Mouse (Mus musculus) neural tube, embryonic 11.5 days (tissue): ENCODE results near the gene Olfr792. TPM values are rescaled to one million over a fixed set of nuclear protein-coding genes. Genes with fewer than 3 reads are reported as not detected.
A peak's percentile ranks its signal among the peaks of the same experiment; 100 is the strongest.

Experiments
- ATAC-seq: fragments of 200-750 bp; cut with Nextera tagmentation; 2 replicates; pipeline ENCODE4 v1.8.0; 2017; ENCODE audit warnings: moderate number of reproducible peaks, mild to moderate bottlenecking, moderate TSS enrichment, moderate library complexity; ENCODE audit not compliant: insufficient read depth, low FRiP score, low TSS enrichment
- DNase-seq: peaks from one replicate; pipeline ENCODE4 v3.0.0-alpha.2; 2015; ENCODE audit warnings: low spot score
- H3K27ac ChIP-seq: fragments of 300-500 bp; sonication (generic); 2 replicates; pipeline ENCODE4 v1.5.1; 2014; ENCODE audit warnings: low read depth, mild to moderate bottlenecking, low read length
- H3K27me3 ChIP-seq: fragments of 300-500 bp; sonication (generic); 2 replicates; pipeline ENCODE4 v1.6.1; 2014; ENCODE audit warnings: mild to moderate bottlenecking, low read length, mixed read lengths; ENCODE audit not compliant: control insufficient read depth, insufficient read depth
- H3K36me3 ChIP-seq: fragments of 300-500 bp; sonication (generic); 2 replicates; pipeline ENCODE4 v1.6.1; 2014; ENCODE audit warnings: mild to moderate bottlenecking, low read length, moderate library complexity, mixed read lengths; ENCODE audit not compliant: control insufficient read depth, insufficient read depth
- H3K4me1 ChIP-seq: fragments of 300-500 bp; sonication (generic); 2 replicates; pipeline ENCODE4 v1.6.1; 2014; ENCODE audit warnings: low read length, mixed read lengths; ENCODE audit not compliant: control insufficient read depth, insufficient read depth
- H3K4me2 ChIP-seq: fragments of 300-500 bp; sonication (generic); 2 replicates; pipeline ENCODE4 v1.6.1; 2014; ENCODE audit warnings: low read depth, mild to moderate bottlenecking, moderate library complexity
- H3K4me3 ChIP-seq: fragments of 300-500 bp; sonication (generic); 2 replicates; pipeline ENCODE4 v1.5.1; 2014; ENCODE audit warnings: low read depth, low read length
- H3K9ac ChIP-seq: fragments of 300-500 bp; sonication (generic); 2 replicates; pipeline ENCODE4 v1.6.1; 2014; ENCODE audit warnings: mild to moderate bottlenecking, low read length
- H3K9me3 ChIP-seq: fragments of 300-500 bp; sonication (generic); 2 replicates; pipeline ENCODE4 v1.6.1; 2016; ENCODE audit warnings: low read length; ENCODE audit not compliant: control insufficient read depth
- WGBS: fragments of 180-500 bp; shearing (Covaris S2); extraction: QIAGEN DNeasy Blood & Tissue Kit; methylation state at CpG from one replicate; pipeline ENCODE4 v1.1.7; 2014; 5-methylcytosine and 5-hydroxymethylcytosine counted together
- microRNA-seq: library from miRNA; unstranded; fragments of <30 nt; microRNA quantifications from one replicate; pipeline ENCODE4, GENCODE M21; 2016
- polyA plus RNA-seq: library from polyadenylated mRNA; unstranded; fragments of >200 nt; fragmentation: Nextera tagmentation; extraction: Ambion mirVana; gene quantifications from 2 replicates; pipeline ENCODE4 v1.2.1, GENCODE M21; 2014

The Olfr792 gene
- not detected in 2 replicates for polyA plus RNA-seq

DNA sequence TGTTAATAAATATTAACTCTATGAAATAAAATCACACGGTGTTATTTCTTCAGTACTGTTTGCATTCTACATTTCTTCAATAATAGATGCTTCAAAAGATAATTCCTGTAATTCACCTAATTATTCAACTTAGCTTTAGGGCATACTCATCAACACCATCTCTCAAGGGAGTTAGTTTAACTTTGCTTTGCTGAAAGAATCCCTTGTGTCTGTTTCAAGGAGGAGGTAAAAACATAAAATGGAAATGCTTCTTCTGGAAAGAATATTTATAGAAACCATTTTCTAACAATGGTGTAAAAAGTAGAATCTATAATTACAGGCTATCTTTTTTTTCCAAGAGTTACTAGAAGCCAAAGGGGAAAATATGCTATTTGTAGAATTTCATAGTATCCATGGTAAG lies at the start of gene Olfr792:
TSS of gene Olfr792 (plus strand) at position 301 of the 400 bp plus-strand sequence.
- Histone ChIP-seq H3K36me3 (no peaks in the 10 kb centered on the region), H3K27me3 (no peaks in the 10 kb centered on the region), H3K27ac (no peak within 1 kb of the TSS), H3K4me2 (no peak within 1 kb of the TSS), H3K4me3 (no peak within 1 kb of the TSS), H3K4me1 (no peaks in the 10 kb centered on the region), H3K9me3 (no peaks in the 10 kb centered on the region), H3K9ac (no peak within 1 kb of the TSS)
- ATAC-seq, result no peak
- no peak for DNase-seq
- 88% methylated on average over 1 of the region's 1 CpGs for WGBS

DNA sequence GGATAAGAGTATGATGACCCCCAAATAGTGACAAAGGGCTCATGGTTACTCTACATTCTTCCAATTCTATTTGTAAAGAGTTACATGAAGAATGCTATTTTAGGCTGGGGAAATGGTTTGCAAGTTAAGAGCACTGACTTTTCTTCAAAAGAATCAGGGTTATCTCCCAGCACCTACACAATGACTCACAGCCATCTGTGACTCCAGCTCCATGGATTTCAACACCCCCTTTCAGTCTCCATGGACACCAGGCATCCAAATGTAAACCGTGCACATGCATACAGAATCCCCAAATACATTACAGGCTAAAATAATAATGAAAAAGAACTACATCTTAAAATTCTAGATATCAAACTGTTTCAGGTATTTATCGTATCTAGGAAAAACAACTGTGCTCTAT lies 48.9 kb upstream of the Olfr792 start:
- Histone ChIP-seq H3K9ac (no peak overlapping the region), H3K4me2 (no peak overlapping the region), H3K27me3 (no peaks in the 10 kb centered on the region), H3K4me3 (no peak overlapping the region), H3K4me1 (no peaks in the 10 kb centered on the region), H3K27ac (no peak overlapping the region), H3K36me3 (no peaks in the 10 kb centered on the region), H3K9me3 (no peaks in the 10 kb centered on the region)
- ATAC-seq (no peak), DNase-seq (no peak)
- 88% methylated on average over 2 of the region's 2 CpGs for WGBS

DNA sequence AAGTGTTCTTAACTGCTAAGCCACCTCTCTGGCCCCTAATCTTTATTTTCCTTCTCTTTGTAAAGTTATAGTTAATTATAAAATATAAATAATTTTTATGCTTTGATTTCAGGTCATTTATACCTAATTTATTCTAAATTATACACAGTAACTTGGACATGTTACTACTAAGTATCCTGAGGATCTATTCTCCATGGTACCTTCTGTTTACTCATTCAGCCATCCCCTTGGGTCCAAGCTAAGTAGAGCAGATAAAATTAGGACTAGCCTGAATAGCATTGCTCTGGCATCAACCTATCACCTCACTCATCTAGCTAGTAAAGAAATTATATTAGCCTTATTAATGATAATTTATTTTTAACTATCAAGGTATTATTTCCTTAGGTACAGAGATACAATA lies 40.8 kb upstream of the Olfr792 start, which contains the start of gene Olfr790:
TSS of gene Olfr790 (plus strand) at position 301 of the 400 bp plus-strand sequence.
- no peak for DNase-seq
- H3K4me2 ChIP-seq, result no peak within 1 kb of the TSS
- no peak within 1 kb of the TSS for H3K9ac ChIP-seq
- no peaks in the 10 kb centered on the region for H3K36me3 ChIP-seq
- H3K9me3 ChIP-seq, result no peaks in the 10 kb centered on the region
- H3K4me1 ChIP-seq, result no peaks in the 10 kb centered on the region
- no peak within 1 kb of the TSS for H3K27ac ChIP-seq
- 0 out of 2 replicates have a peak, but pooled peaks have one; percentile 35 for ATAC-seq
- no peaks in the 10 kb centered on the region for H3K27me3 ChIP-seq
- no peak within 1 kb of the TSS for H3K4me3 ChIP-seq

DNA sequence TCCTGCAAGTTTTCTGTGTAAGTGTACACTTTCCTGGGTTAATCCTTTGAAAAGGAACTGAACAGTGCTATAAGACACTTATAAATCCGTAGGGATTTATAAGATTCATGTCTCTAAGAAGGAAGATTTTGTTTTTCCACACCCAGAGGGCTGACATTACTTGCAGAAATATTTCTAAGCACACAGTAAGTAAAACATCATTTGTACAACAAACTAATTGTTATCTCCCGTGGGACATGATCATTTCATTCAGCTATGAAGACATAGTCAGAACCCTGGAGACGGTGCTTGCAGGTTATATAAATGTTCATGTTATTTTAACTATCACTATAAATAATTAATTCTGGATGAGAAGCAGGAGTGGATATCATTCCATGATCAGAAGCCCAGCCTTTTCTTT lies 17.5 kb upstream of the Olfr792 start, which contains the start of gene Olfr791:
TSS of gene Olfr791 (plus strand) at position 301 of the 400 bp plus-strand sequence.
- ATAC-seq (no peak), DNase-seq (no peak)
- Histone ChIP-seq H3K4me1 (no peaks in the 10 kb centered on the region), H3K36me3 (no peaks in the 10 kb centered on the region), H3K4me2 (no peak within 1 kb of the TSS), H3K27me3 (no peaks in the 10 kb centered on the region), H3K4me3 (no peak within 1 kb of the TSS), H3K9ac (no peak within 1 kb of the TSS), H3K9me3 (no peaks in the 10 kb centered on the region), H3K27ac (no peak within 1 kb of the TSS)
- 73% methylated on average over 3 of the region's 3 CpGs for WGBS

DNA sequence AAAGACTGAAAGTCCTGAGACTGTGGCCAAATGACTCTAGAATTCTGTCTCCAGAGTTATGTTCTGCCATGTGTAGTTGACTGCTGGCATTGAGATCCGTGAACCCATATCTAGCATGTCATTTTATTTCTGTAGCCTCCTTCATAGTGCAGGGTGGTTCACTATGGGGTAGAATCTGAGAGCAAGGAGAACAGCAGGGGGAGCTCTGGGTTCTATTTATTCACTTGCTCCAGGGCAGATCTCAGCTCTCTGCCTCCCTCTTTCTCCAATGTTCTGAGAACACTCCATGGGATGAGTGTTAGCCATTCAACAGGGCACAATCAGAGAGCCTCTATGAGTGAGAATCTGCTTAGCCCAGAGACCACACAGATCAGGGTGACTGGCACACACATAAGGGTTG lies 10.4 kb downstream of the Olfr792 start:
- Histone ChIP-seq H3K4me1 (no peaks in the 10 kb centered on the region), H3K36me3 (no peaks in the 10 kb centered on the region), H3K27ac (no peak overlapping the region), H3K4me2 (no peak overlapping the region), H3K9me3 (no peaks in the 10 kb centered on the region), H3K4me3 (no peak overlapping the region), H3K9ac (no peak overlapping the region), H3K27me3 (no peaks in the 10 kb centered on the region)
- ATAC-seq (peak; percentile 48; the same call in 1 of the 2 replicates), DNase-seq (peak; percentile 10)
- 50% methylated on average over 1 of the region's 1 CpGs for WGBS

DNA sequence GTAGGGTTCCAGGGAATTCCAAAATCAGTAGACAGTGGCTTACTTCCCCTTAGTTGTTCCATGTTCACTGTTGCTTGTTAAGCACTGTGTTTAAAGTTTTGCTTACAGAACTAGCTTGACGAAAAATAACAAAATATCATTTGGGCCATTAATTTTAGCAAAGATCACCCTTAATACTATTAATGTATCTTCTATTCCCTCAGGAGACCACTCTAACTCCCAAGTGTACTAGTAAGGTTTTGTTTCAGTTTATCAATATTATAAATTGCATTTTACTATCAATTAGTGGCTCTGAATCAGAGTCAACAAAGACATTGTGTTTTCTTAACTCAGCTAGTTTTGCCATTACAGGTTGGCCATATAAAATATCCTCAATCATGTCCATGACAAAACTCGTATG lies 28.4 kb downstream of the Olfr792 start, which contains the start of gene Olfr794:
TSS of gene Olfr794 (plus strand) at position 301 of the 400 bp plus-strand sequence.
- no peaks in the 10 kb centered on the region for H3K4me1 ChIP-seq
- H3K9me3 ChIP-seq, result no peaks in the 10 kb centered on the region
- no peak for ATAC-seq
- no peak for DNase-seq
- no peak within 1 kb of the TSS for H3K9ac ChIP-seq
- H3K27ac ChIP-seq, result no peak within 1 kb of the TSS
- no peaks in the 10 kb centered on the region for H3K36me3 ChIP-seq
- no peak within 1 kb of the TSS for H3K4me2 ChIP-seq
- no peaks in the 10 kb centered on the region for H3K27me3 ChIP-seq
- H3K4me3 ChIP-seq, result no peak within 1 kb of the TSS
- WGBS, result 85% methylated on average over 2 of the region's 2 CpGs

DNA sequence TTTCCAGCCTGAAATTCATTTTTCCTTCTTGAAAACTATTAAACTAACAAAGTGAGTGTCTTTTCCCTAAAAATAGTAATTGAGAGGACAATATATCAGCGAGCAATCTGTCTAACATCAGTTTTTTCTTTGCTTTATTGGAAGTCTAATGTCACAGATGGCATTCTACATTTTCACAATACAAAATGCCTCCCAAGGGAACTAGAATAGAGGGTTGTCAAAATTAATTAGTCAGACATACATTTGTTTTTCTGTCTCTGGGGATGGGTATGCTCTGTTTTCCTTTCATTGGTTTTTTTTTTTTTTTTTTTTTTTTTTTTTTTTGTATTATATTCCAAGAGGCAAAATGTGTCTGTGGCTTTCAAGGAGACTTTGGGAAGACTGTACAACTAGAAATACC lies 38.1 kb downstream of the Olfr792 start:
- Histone ChIP-seq H3K9me3 (no peaks in the 10 kb centered on the region), H3K4me1 (no peaks in the 10 kb centered on the region), H3K4me2 (no peak overlapping the region), H3K27ac (no peak overlapping the region), H3K4me3 (no peak overlapping the region), H3K36me3 (no peaks in the 10 kb centered on the region), H3K27me3 (no peaks in the 10 kb centered on the region), H3K9ac (no peak overlapping the region)
- ATAC-seq, result no peak
- DNase-seq, result no peak
- 75% methylated on average over 1 of the region's 1 CpGs for WGBS

Small RNA genes within 50 kb of the gene (microRNA-seq; reads per million reads assigned to microRNA genes)
- gene Gm23252, result not detected

Other genes starting within 250 kb of the Olfr792 start
- gene Olfr780, start 221.0 kb upstream of the Olfr792 start, polyA plus RNA-seq, result not detected in 2 replicates
- gene Olfr781, start 210.3 kb upstream of the Olfr792 start, polyA plus RNA-seq, result not detected in 2 replicates
- gene Olfr782, start 190.3 kb upstream of the Olfr792 start, polyA plus RNA-seq, result not detected in 2 replicates
- gene Olfr784, start 155.1 kb upstream of the Olfr792 start, polyA plus RNA-seq, result 0.15 TPM in 1 of 2 replicates, not detected in the other
- not detected in 2 replicates for gene Olfr785, start 133.7 kb upstream of the Olfr792 start, polyA plus RNA-seq
- not detected in 2 replicates for gene Olfr786, start 111.9 kb upstream of the Olfr792 start, polyA plus RNA-seq
- not detected in 2 replicates for gene Olfr787, start 77.3 kb upstream of the Olfr792 start, polyA plus RNA-seq
- gene Olfr788, start 68.2 kb upstream of the Olfr792 start, polyA plus RNA-seq, result not detected in 2 replicates
- gene Olfr789, start 54.4 kb upstream of the Olfr792 start, polyA plus RNA-seq, result not detected in 2 replicates
- gene Olfr790, start 40.7 kb upstream of the Olfr792 start, polyA plus RNA-seq, result not detected in 2 replicates
- not detected in 2 replicates for gene Olfr791, start 17.4 kb upstream of the Olfr792 start, polyA plus RNA-seq
- gene Olfr794, start 28.5 kb downstream of the Olfr792 start, polyA plus RNA-seq, result not detected in 2 replicates
- gene Olfr796, start 73.4 kb downstream of the Olfr792 start, polyA plus RNA-seq, result 0.07 TPM in 1 of 2 replicates, not detected in the other
- not detected in 2 replicates for gene Olfr798, start 88.8 kb downstream of the Olfr792 start, polyA plus RNA-seq
- not detected in 2 replicates for gene Olfr799, start 98.3 kb downstream of the Olfr792 start, polyA plus RNA-seq
- gene Olfr800, start 118.5 kb downstream of the Olfr792 start, polyA plus RNA-seq, result not detected in 2 replicates
- not detected in 2 replicates for gene Olfr801, start 134.7 kb downstream of the Olfr792 start, polyA plus RNA-seq
- gene Olfr802, start 149.0 kb downstream of the Olfr792 start, polyA plus RNA-seq, result not detected in 2 replicates
- not detected in 2 replicates for gene Olfr803, start 155.1 kb downstream of the Olfr792 start, polyA plus RNA-seq
- gene Olfr804, start 164.0 kb downstream of the Olfr792 start, polyA plus RNA-seq, result not detected in 2 replicates
- gene Olfr805, start 190.2 kb downstream of the Olfr792 start, polyA plus RNA-seq, result not detected in 2 replicates
- gene Olfr806, start 202.8 kb downstream of the Olfr792 start, polyA plus RNA-seq, result not detected in 2 replicates
- gene Olfr807, start 218.6 kb downstream of the Olfr792 start, polyA plus RNA-seq, result not detected in 2 replicates
- gene Olfr808, start 226.3 kb downstream of the Olfr792 start, polyA plus RNA-seq, result not detected in 2 replicates
- gene Olfr809, start 235.5 kb downstream of the Olfr792 start, polyA plus RNA-seq, result not detected in 2 replicates